Mouse (Mus musculus): ENCODE results near the gene C1galt1.

- TF ChIP-seq CTCF (IDR thresholded peaks at IDR 0.05; ENCODE audit: low read depth) (no peak), EP300 (optimal IDR thresholded peaks at IDR 0.05) (no peak)
Observed at GRCm38 (mm10) chr6:7843726-7844411, 773 bp upstream of the C1galt1 start.

All from stomach, postnatal 0 days (tissue).